Mouse (Mus musculus): Measurements from ENCODE around the gene Gpr149. TPM values are rescaled to one million over a fixed set of nuclear protein-coding genes. Genes with fewer than 3 reads are reported as not detected.

Gene Gpr149
- 0.07 TPM in 1 of 2 replicates, not detected in the other for polyA plus RNA-seq (2015; fragmentation: Nextera tagmentation; extraction: Ambion mirVana)

GRCm38 (mm10) chr3:62604973-62605372 is at the start of gene Gpr149:
Gpr149 (minus strand) TSS chr3:62605140.

GRCm38 (mm10) chr3:62506488-62507205 is 98.3 kb downstream of the Gpr149 start, which contains the start of gene Dhx36:
Dhx36 (minus strand) TSS chr3:62507004.

Other genes with a start within 250 kb of the Gpr149 start
- 14.5 and 19.3 TPM in 2 replicates for gene Dhx36, start 98.1 kb downstream of the Gpr149 start, polyA plus RNA-seq (2015; fragmentation: Nextera tagmentation; extraction: Ambion mirVana)

All from adrenal gland, postnatal 0 days (tissue).